Mouse (Mus musculus): ENCODE results near the gene Btbd8.

DNA sequence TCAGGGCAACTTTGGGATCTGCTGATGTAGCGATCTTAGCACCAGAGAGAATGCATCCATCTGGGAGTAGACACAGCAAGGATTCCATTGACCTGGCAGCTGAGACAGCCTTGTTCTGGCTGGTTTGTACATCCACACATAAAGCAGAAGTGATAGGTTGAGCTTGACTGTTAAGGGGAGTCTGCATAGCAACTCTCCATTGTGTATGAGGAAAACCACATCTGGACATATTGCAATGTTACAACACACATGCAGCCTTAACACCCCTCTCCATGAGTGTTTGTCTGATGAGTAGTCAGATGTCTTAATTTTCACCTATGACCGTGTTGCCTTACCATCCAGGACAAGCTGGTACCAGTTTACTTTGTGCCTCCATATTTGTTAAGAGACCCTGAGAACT lies 54.7 kb downstream of the Btbd8 start:
- TF ChIP-seq CTCF (IDR thresholded peaks at IDR 0.05; ENCODE audit: insufficient read depth, low read length) (no peak), POLR2A (IDR thresholded peaks at IDR 0.05; ENCODE audit: borderline replicate concordance, extremely low read depth, low read depth, low read length) (no peak)
